ENCODE assay signal across 22 mouse cellular contexts in the genomic region with DNA sequence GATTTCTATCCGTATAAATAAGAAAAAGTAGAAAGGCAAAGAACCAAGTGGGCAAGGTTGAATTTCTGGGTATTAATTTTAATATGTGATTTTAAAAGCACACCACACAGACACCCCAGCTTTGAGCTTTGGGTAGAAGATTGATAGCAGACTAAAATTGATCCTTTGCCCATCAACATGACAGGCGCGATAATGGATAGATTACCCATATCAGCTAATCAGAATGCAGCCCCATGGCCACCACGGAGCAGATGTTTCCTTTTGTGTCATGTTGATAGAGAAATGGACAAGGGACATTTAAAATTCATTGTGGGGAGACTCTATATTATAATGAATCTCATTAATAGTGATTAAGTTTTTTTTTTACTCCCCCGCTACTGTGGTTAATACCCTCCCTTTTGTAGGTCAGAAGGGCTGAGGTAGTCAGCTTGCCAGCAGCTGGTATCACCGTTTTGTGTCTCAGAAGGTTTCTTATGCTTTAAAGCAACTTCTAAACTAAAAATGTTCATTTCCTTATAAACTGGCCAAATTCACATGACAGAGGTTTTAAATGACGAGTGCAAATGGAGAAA.
DNase-seq lines count a peak whose midpoint lies in the region; ATAC-seq and TF ChIP-seq lines count a peak whose summit lies in the region.
"Had no signal": no experiment of that assay in that cellular context is flagged by ENCODE, and none has a peak within 500 bp of the region (broad histone marks: within the 10 kb centered on the region; RNA-seq: fewer than 3 reads in every experiment).

No protein-coding gene starts in this region.

- H3K9me3 ChIP-seq in hindbrain, embryonic 11.5 days (ENCODE audit: control insufficient read depth, low read length) = no peaks in the 10 kb centered on the region
- no peaks in the 10 kb centered on the region for H3K9me3 ChIP-seq in hindbrain, embryonic 13.5 days
- H3K9me3 ChIP-seq in midbrain, embryonic 10.5 days (replicated peaks) = no peaks in the 10 kb centered on the region
- H3K9me3 ChIP-seq in midbrain, embryonic 15.5 days = no peaks in the 10 kb centered on the region
- no peaks in the 10 kb centered on the region for H3K9me3 ChIP-seq in midbrain, embryonic 12.5 days
- no peaks in the 10 kb centered on the region for H3K9me3 ChIP-seq in midbrain, embryonic 14.5 days (ENCODE audit: control insufficient read depth, low read length)
- no peaks in the 10 kb centered on the region for H3K9me3 ChIP-seq in G1E (replicated peaks)
- H3K9me3 ChIP-seq: embryonic facial prominence, embryonic 10.5 days; embryonic facial prominence, embryonic 12.5 days; forebrain, embryonic 13.5 days; forebrain, embryonic 15.5 days had no signal

- no peak overlapping the region for H3K9ac ChIP-seq in hindbrain, embryonic 11.5 days (ENCODE audit: low read depth, low read length)
- no peak overlapping the region for H3K9ac ChIP-seq in hindbrain, embryonic 13.5 days
- H3K9ac ChIP-seq in midbrain, embryonic 15.5 days = no peak overlapping the region
- H3K9ac ChIP-seq in midbrain, embryonic 12.5 days (replicated peaks) = no peak overlapping the region
- H3K9ac ChIP-seq in midbrain, embryonic 14.5 days (replicated peaks; ENCODE audit: low read length) = no peak overlapping the region
- H3K9ac ChIP-seq: embryonic facial prominence, embryonic 12.5 days; forebrain, embryonic 13.5 days; forebrain, embryonic 15.5 days had no signal

- ATAC-seq in hindbrain, embryonic 11.5 days (ENCODE audit: low FRiP score) = peak; percentile 59
- ATAC-seq in hindbrain, embryonic 13.5 days (ENCODE audit: low FRiP score) = no peak
- ATAC-seq in midbrain, embryonic 15.5 days (replicated peaks) = no peak
- no peak for ATAC-seq in midbrain, embryonic 12.5 days (ENCODE audit: low FRiP score, low read depth)
- no peak; the same call in 1 of the 2 replicates for ATAC-seq in midbrain, embryonic 14.5 days (ENCODE audit: low FRiP score, low TSS enrichment)
- ATAC-seq in G1E (ENCODE audit: extremely low read depth, insufficient number of reproducible peaks, low FRiP score, poor library complexity, severe bottlenecking) = peak; percentile 60
- no peak for ATAC-seq in monocyte, adult 5-6 weeks (replicated peaks; ENCODE audit: insufficient number of reproducible peaks, low FRiP score, low TSS enrichment, poor library complexity, severe bottlenecking)
- ATAC-seq: activated CD4-positive, CD25-positive, alpha-beta regulatory T cell, adult 4 months; forebrain, embryonic 13.5 days; forebrain, embryonic 15.5 days; Patski had no signal

- H3K27me3 ChIP-seq in hindbrain, embryonic 11.5 days (ENCODE audit: control insufficient read depth, insufficient read depth, low read length) = no peaks in the 10 kb centered on the region
- no peaks in the 10 kb centered on the region for H3K27me3 ChIP-seq in hindbrain, embryonic 13.5 days
- H3K27me3 ChIP-seq in midbrain, embryonic 10.5 days (ENCODE audit: low read depth, poor library complexity, severe bottlenecking) = peaks cover 8% of the 10 kb centered on the region; the same call in 1 of the 2 replicates
- no peaks in the 10 kb centered on the region for H3K27me3 ChIP-seq in midbrain, embryonic 15.5 days (replicated peaks)
- no peaks in the 10 kb centered on the region for H3K27me3 ChIP-seq in midbrain, embryonic 12.5 days
- no peaks in the 10 kb centered on the region for H3K27me3 ChIP-seq in midbrain, embryonic 14.5 days (ENCODE audit: control insufficient read depth, insufficient read depth, low read length)
- peaks cover 59% of the 10 kb centered on the region for H3K27me3 ChIP-seq in G1E (ENCODE audit: insufficient read depth, low read length)
- H3K27me3 ChIP-seq: forebrain, embryonic 13.5 days; forebrain, embryonic 15.5 days; Patski had no signal

- no peak overlapping the region for H3K4me3 ChIP-seq in hindbrain, embryonic 11.5 days (ENCODE audit: low read depth, low read length)
- no peak overlapping the region for H3K4me3 ChIP-seq in hindbrain, embryonic 13.5 days
- H3K4me3 ChIP-seq in midbrain, embryonic 10.5 days = no peak overlapping the region
- no peak overlapping the region for H3K4me3 ChIP-seq in midbrain, embryonic 15.5 days
- H3K4me3 ChIP-seq in midbrain, embryonic 12.5 days = no peak overlapping the region
- no peak overlapping the region for H3K4me3 ChIP-seq in midbrain, embryonic 14.5 days (replicated peaks; ENCODE audit: low read depth, low read length)
- H3K4me3 ChIP-seq in G1E (ENCODE audit: low read depth, low read length) = no peak overlapping the region
- H3K4me3 ChIP-seq: embryonic facial prominence, embryonic 10.5 days; embryonic facial prominence, embryonic 12.5 days; forebrain, embryonic 13.5 days; forebrain, embryonic 15.5 days had no signal

- H3K4me2 ChIP-seq in hindbrain, embryonic 11.5 days (replicated peaks; ENCODE audit: low read depth, low read length) = no peak overlapping the region
- H3K4me2 ChIP-seq in hindbrain, embryonic 13.5 days = no peak overlapping the region
- no peak overlapping the region for H3K4me2 ChIP-seq in midbrain, embryonic 15.5 days
- H3K4me2 ChIP-seq in midbrain, embryonic 12.5 days (replicated peaks) = no peak overlapping the region
- no peak overlapping the region for H3K4me2 ChIP-seq in midbrain, embryonic 14.5 days (ENCODE audit: low read length)
- H3K4me2 ChIP-seq: embryonic facial prominence, embryonic 12.5 days; forebrain, embryonic 13.5 days; forebrain, embryonic 15.5 days had no signal

- H3K36me3 ChIP-seq in hindbrain, embryonic 11.5 days (ENCODE audit: control insufficient read depth, insufficient read depth, low read length) = no peaks in the 10 kb centered on the region
- H3K36me3 ChIP-seq in hindbrain, embryonic 13.5 days = no peaks in the 10 kb centered on the region
- H3K36me3 ChIP-seq in midbrain, embryonic 10.5 days = no peaks in the 10 kb centered on the region
- no peaks in the 10 kb centered on the region for H3K36me3 ChIP-seq in midbrain, embryonic 15.5 days (replicated peaks)
- H3K36me3 ChIP-seq in midbrain, embryonic 12.5 days = no peaks in the 10 kb centered on the region
- no peaks in the 10 kb centered on the region for H3K36me3 ChIP-seq in midbrain, embryonic 14.5 days (ENCODE audit: control insufficient read depth, insufficient read depth, low read length)
- no peaks in the 10 kb centered on the region for H3K36me3 ChIP-seq in G1E (replicated peaks)
- H3K36me3 ChIP-seq: embryonic facial prominence, embryonic 10.5 days; embryonic facial prominence, embryonic 12.5 days; forebrain, embryonic 15.5 days had no signal

- DNase-seq in hindbrain, embryonic 11.5 days (ENCODE audit: low spot score) = no peak
- DNase-seq in midbrain, embryonic 10.5 days (ENCODE audit: low spot score) = no peak
- no peak for DNase-seq in midbrain, embryonic 14.5 days
- DNase-seq in G1E (ENCODE audit: low spot score) = peak; percentile 10
- DNase-seq: adrenal gland, adult 8-10 months; adrenal gland, postnatal 14 days; adrenal gland, postnatal 36 days; cerebellum, adult 11-12 months; cerebellum, adult 2 months; cerebellum, adult 9-10 months; cerebellum, postnatal 10 days; cerebellum, postnatal 25 days had no signal

- H3K4me1 ChIP-seq in hindbrain, embryonic 11.5 days (replicated peaks; ENCODE audit: control insufficient read depth, insufficient read depth, low read length) = 0 out of 2 replicates have a peak, but pooled peaks cover 2% of the 10 kb centered on the region
- peaks cover 19% of the 10 kb centered on the region for H3K4me1 ChIP-seq in hindbrain, embryonic 13.5 days (replicated peaks)
- peaks cover 17% of the 10 kb centered on the region for H3K4me1 ChIP-seq in midbrain, embryonic 10.5 days
- 0 out of 2 replicates have a peak, but pooled peaks cover 3% of the 10 kb centered on the region for H3K4me1 ChIP-seq in midbrain, embryonic 15.5 days
- peaks cover 17% of the 10 kb centered on the region for H3K4me1 ChIP-seq in midbrain, embryonic 12.5 days
- peaks cover 7% of the 10 kb centered on the region; the same call in 1 of the 2 replicates for H3K4me1 ChIP-seq in midbrain, embryonic 14.5 days (ENCODE audit: control insufficient read depth, insufficient read depth, low read length)
- peaks cover 41% of the 10 kb centered on the region for H3K4me1 ChIP-seq in G1E (ENCODE audit: insufficient read depth, low read depth, low read length)
- H3K4me1 ChIP-seq: embryonic facial prominence, embryonic 12.5 days had no signal

- WGBS in hindbrain, embryonic 11.5 days = 60% methylated on average over 7 of the region's 7 CpGs
- 40% methylated on average over 7 of the region's 7 CpGs for WGBS in hindbrain, embryonic 13.5 days
- WGBS in midbrain, embryonic 10.5 days = 75% methylated on average over 7 of the region's 7 CpGs
- WGBS in midbrain, embryonic 15.5 days = 38% methylated on average over 7 of the region's 7 CpGs
- 53% methylated on average over 7 of the region's 7 CpGs for WGBS in midbrain, embryonic 12.5 days
- WGBS in midbrain, embryonic 14.5 days = 33% methylated on average over 7 of the region's 7 CpGs

- TF ChIP-seq CTCF in G1E (IDR thresholded peaks at IDR 0.05; ENCODE audit: low read depth, low read length) = no peak

- no peak overlapping the region for H3K27ac ChIP-seq in hindbrain, embryonic 11.5 days (ENCODE audit: low read depth, low read length)
- no peak overlapping the region for H3K27ac ChIP-seq in hindbrain, embryonic 13.5 days
- H3K27ac ChIP-seq in midbrain, embryonic 10.5 days (replicated peaks) = peak overlapping the region; percentile 29; the same call in 1 of the 2 replicates
- no peak overlapping the region for H3K27ac ChIP-seq in midbrain, embryonic 15.5 days
- peak overlapping the region; percentile 15; the same call in 1 of the 2 replicates for H3K27ac ChIP-seq in midbrain, embryonic 12.5 days (replicated peaks)
- H3K27ac ChIP-seq in midbrain, embryonic 14.5 days (replicated peaks; ENCODE audit: low read depth, low read length) = no peak overlapping the region
- H3K27ac ChIP-seq: embryonic facial prominence, embryonic 10.5 days; embryonic facial prominence, embryonic 12.5 days; forebrain, embryonic 13.5 days; forebrain, embryonic 15.5 days had no signal

Comparison
In these comparisons a context has a peak if more than half of its experiments do, and no peak if none do; other contexts are left out.
1. ATAC-seq: peak in hindbrain, embryonic 11.5 days (single experiment) and G1E (single experiment); none in hindbrain, embryonic 13.5 days (single experiment), midbrain, embryonic 15.5 days (single experiment), midbrain, embryonic 12.5 days (single experiment), midbrain, embryonic 14.5 days (single experiment) and monocyte, adult 5-6 weeks (single experiment).
2. H3K27ac ChIP-seq: peak in midbrain, embryonic 10.5 days (single experiment) and midbrain, embryonic 12.5 days (single experiment); none in hindbrain, embryonic 11.5 days (single experiment), hindbrain, embryonic 13.5 days (single experiment), midbrain, embryonic 15.5 days (single experiment) and midbrain, embryonic 14.5 days (single experiment).